Mouse (Mus musculus) heart, embryonic 13.5 days (tissue): ENCODE data around the gene Themis3. TPM values are rescaled to one million over a fixed set of nuclear protein-coding genes. Genes with fewer than 3 reads are reported as not detected.
"Not testable (repeated sequence)": the region's sequence is repeated elsewhere in the genome, so short reads cannot be mapped to it uniquely, and the experiment has no call there.

Source experiments
- ATAC-seq: fragments of 200-750 bp; cut with Nextera tagmentation; 2 replicates; pipeline ENCODE4 v1.8.0; 2017; ENCODE audit warnings: moderate TSS enrichment; ENCODE audit not compliant: insufficient number of reproducible peaks, low FRiP score, low TSS enrichment; ENCODE audit errors: extremely low read depth
- H3K27ac ChIP-seq: fragments of 300-500 bp; sonication (generic); replicated peaks from 2 replicates; pipeline ENCODE4 v1.5.1; 2015; ENCODE audit warnings: moderate library complexity, mild to moderate bottlenecking, inconsistent platforms
- H3K27me3 ChIP-seq: fragments of 300-500 bp; sonication (generic); replicated peaks from 2 replicates; pipeline ENCODE4 v1.6.1; 2015; ENCODE audit warnings: mild to moderate bottlenecking, inconsistent platforms
- H3K36me3 ChIP-seq: fragments of 300-500 bp; sonication (generic); 2 replicates; pipeline ENCODE4 v1.6.1; 2015; ENCODE audit warnings: mild to moderate bottlenecking, inconsistent platforms
- H3K4me1 ChIP-seq: fragments of 300-500 bp; sonication (generic); 2 replicates; pipeline ENCODE4 v1.6.1; 2015; ENCODE audit warnings: inconsistent platforms
- H3K4me2 ChIP-seq: fragments of 300-500 bp; sonication (generic); 2 replicates; pipeline ENCODE4 v1.6.1; 2015; ENCODE audit warnings: inconsistent platforms, mild to moderate bottlenecking, moderate library complexity
- H3K4me3 ChIP-seq: fragments of 300-500 bp; sonication (generic); 2 replicates; pipeline ENCODE4 v1.5.1; 2015; ENCODE audit warnings: moderate library complexity, mild to moderate bottlenecking, inconsistent platforms
- H3K9ac ChIP-seq: fragments of 300-500 bp; sonication (generic); 2 replicates; pipeline ENCODE4 v1.6.1; 2015; ENCODE audit warnings: inconsistent platforms, mild to moderate bottlenecking, moderate library complexity
- H3K9me3 ChIP-seq: fragments of 300-500 bp; sonication (generic); 2 replicates; pipeline ENCODE4 v1.6.1; 2016; ENCODE audit warnings: inconsistent platforms
- WGBS: fragments of 180-500 bp; shearing (Covaris S2); methylation state at CpG from one replicate; pipeline ENCODE4 v1.1.7; 2015; ENCODE audit warnings: mixed read lengths; 5-methylcytosine and 5-hydroxymethylcytosine counted together
- polyA plus RNA-seq: library from polyadenylated mRNA; unstranded; fragments of >200 nt; fragmentation: Nextera tagmentation; extraction: Ambion mirVana; gene quantifications from 2 replicates; pipeline ENCODE4 v1.2.1, GENCODE M21; 2015

Gene Themis3
- polyA plus RNA-seq, 1 experiment from 2014 or later: not detected

GRCm38 (mm10) chr17:66552690-66553089, 41.7 kb downstream of the Themis3 start:
- Histone ChIP-seq H3K9ac (no peak overlapping the region), H3K27me3 (no peaks in the 10 kb centered on the region; the same call in 1 of the 2 replicates), H3K4me3 (no peak overlapping the region), H3K36me3 (no peaks in the 10 kb centered on the region), H3K9me3 (no peaks in the 10 kb centered on the region; the same call in 1 of the 2 replicates), H3K4me2 (no peak overlapping the region), H3K4me1 (no peaks in the 10 kb centered on the region), H3K27ac (no peak overlapping the region)
- ATAC-seq: no peak
- 79% methylated on average over 4 of the region's 4 CpGs for WGBS

- H3K27ac ChIP-seq: no peak overlapping the region
- H3K4me3 ChIP-seq: no peak overlapping the region
- 79% methylated on average over 5 of the region's 5 CpGs for WGBS
- H3K36me3 ChIP-seq: no peaks in the 10 kb centered on the region
- no peaks in the 10 kb centered on the region for H3K4me1 ChIP-seq
- no peaks in the 10 kb centered on the region; the same call in 1 of the 2 replicates for H3K9me3 ChIP-seq
- no peak overlapping the region for H3K4me2 ChIP-seq
- no peak for ATAC-seq
- no peak overlapping the region for H3K9ac ChIP-seq
- H3K27me3 ChIP-seq: no peaks in the 10 kb centered on the region; the same call in 1 of the 2 replicates
Measured at GRCm38 (mm10) chr17:66550486-66550885, 43.9 kb downstream of the Themis3 start.

- no peak overlapping the region for H3K27ac ChIP-seq
- no peak overlapping the region for H3K4me3 ChIP-seq
- WGBS: 77% methylated on average over 1 of the region's 1 CpGs
- no peaks in the 10 kb centered on the region for H3K36me3 ChIP-seq
- peaks cover 10% of the 10 kb centered on the region for H3K9me3 ChIP-seq
- H3K4me1 ChIP-seq: no peaks in the 10 kb centered on the region
- no peak overlapping the region for H3K9ac ChIP-seq
- H3K4me2 ChIP-seq: no peak overlapping the region
- H3K27me3 ChIP-seq: no peaks in the 10 kb centered on the region
- no peak for ATAC-seq
Measured at GRCm38 (mm10) chr17:66532285-66532684, 62.1 kb downstream of the Themis3 start.

- Histone ChIP-seq H3K27ac (no peak overlapping the region), H3K36me3 (no peaks in the 10 kb centered on the region), H3K4me3 (no peak overlapping the region), H3K27me3 (no peaks in the 10 kb centered on the region), H3K4me2 (no peak overlapping the region), H3K9me3 (no peaks in the 10 kb centered on the region), H3K9ac (no peak overlapping the region), H3K4me1 (peaks cover 9% of the 10 kb centered on the region)
- ATAC-seq: no peak
- 58% methylated on average over 5 of the region's 5 CpGs for WGBS
Measured at GRCm38 (mm10) chr17:66523396-66523795, 71.0 kb downstream of the Themis3 start.

GRCm38 (mm10) chr17:66522631-66523030, 71.8 kb downstream of the Themis3 start:
- not testable (repeated sequence) for H3K36me3 ChIP-seq, H3K4me3 ChIP-seq, ATAC-seq, H3K9ac ChIP-seq, H3K4me2 ChIP-seq, H3K27ac ChIP-seq, H3K9me3 ChIP-seq, H3K27me3 ChIP-seq
- peaks cover 17% of the 10 kb centered on the region for H3K4me1 ChIP-seq
- WGBS: 78% methylated on average over 1 of the region's 1 CpGs

GRCm38 (mm10) chr17:66519554-66520553, 74.6 kb downstream of the Themis3 start, which contains the start of gene Rab12:
TSS of gene Rab12 (minus strand) at chr17:66519729.
- 6% methylated on average over 71 of the region's 71 CpGs for WGBS
- Histone ChIP-seq H3K27ac (no peak within 1 kb of the TSS; the same call in 1 of the 2 replicates), H3K4me3 (peak within 1 kb of the TSS; percentile 89), H3K9ac (peak within 1 kb of the TSS; percentile 94), H3K9me3 (no peaks in the 10 kb centered on the region), H3K4me1 (peaks cover 25% of the 10 kb centered on the region), H3K4me2 (peak within 1 kb of the TSS; percentile 86), H3K36me3 (0 out of 2 replicates have a peak, but pooled peaks cover 6% of the 10 kb centered on the region), H3K27me3 (no peaks in the 10 kb centered on the region)
- ATAC-seq: peak; percentile 78; the same call in 1 of the 2 replicates

GRCm38 (mm10) chr17:66518877-66519553, 75.4 kb downstream of the Themis3 start:
- 0 out of 2 replicates have a peak, but pooled peaks have one; percentile 32 for ATAC-seq
- H3K4me1 ChIP-seq: peaks cover 25% of the 10 kb centered on the region
- peak overlapping the region; percentile 86 for H3K4me2 ChIP-seq
- H3K9ac ChIP-seq: peak overlapping the region; percentile 94
- no peaks in the 10 kb centered on the region for H3K9me3 ChIP-seq
- WGBS: under 1% methylated on average over 57 of the region's 57 CpGs
- H3K36me3 ChIP-seq: 0 out of 2 replicates have a peak, but pooled peaks cover 6% of the 10 kb centered on the region
- no peaks in the 10 kb centered on the region for H3K27me3 ChIP-seq
- no peak overlapping the region; the same call in 1 of the 2 replicates for H3K27ac ChIP-seq
- H3K4me3 ChIP-seq: peak overlapping the region; percentile 89

- H3K4me2 ChIP-seq: no peak overlapping the region
Measured at GRCm38 (mm10) chr17:66516953-66517352, 77.5 kb downstream of the Themis3 start.

GRCm38 (mm10) chr17:66514288-66514995, 80.0 kb downstream of the Themis3 start:
- H3K9ac ChIP-seq: no peak overlapping the region
- no peak overlapping the region for H3K4me2 ChIP-seq
- no peak for ATAC-seq
- 84% methylated on average over 10 of the region's 10 CpGs for WGBS
- H3K4me3 ChIP-seq: no peak overlapping the region
- H3K27ac ChIP-seq: no peak overlapping the region
- H3K4me1 ChIP-seq: peaks cover 53% of the 10 kb centered on the region
- H3K27me3 ChIP-seq: no peaks in the 10 kb centered on the region
- peaks cover 20% of the 10 kb centered on the region for H3K36me3 ChIP-seq
- no peaks in the 10 kb centered on the region for H3K9me3 ChIP-seq

More at GRCm38 (mm10) chr17:66516953-66517352, 77.5 kb downstream of the Themis3 start:
- Histone ChIP-seq H3K4me1 (peaks cover 33% of the 10 kb centered on the region), H3K9me3 (no peaks in the 10 kb centered on the region), H3K27ac (no peak overlapping the region), H3K36me3 (peaks cover 20% of the 10 kb centered on the region), H3K9ac (no peak overlapping the region), H3K4me3 (no peak overlapping the region), H3K27me3 (no peaks in the 10 kb centered on the region)
- ATAC-seq: no peak
- 84% methylated on average over 4 of the region's 4 CpGs for WGBS

- peaks cover 27% of the 10 kb centered on the region for H3K36me3 ChIP-seq
- H3K9me3 ChIP-seq: no peaks in the 10 kb centered on the region
- H3K27me3 ChIP-seq: no peaks in the 10 kb centered on the region
- H3K4me3 ChIP-seq: no peak overlapping the region
- peaks cover 44% of the 10 kb centered on the region for H3K4me1 ChIP-seq
- WGBS: 70% methylated on average over 15 of the region's 15 CpGs
- no peak overlapping the region for H3K4me2 ChIP-seq
- no peak overlapping the region for H3K27ac ChIP-seq
- ATAC-seq: no peak
- no peak overlapping the region for H3K9ac ChIP-seq
Measured at GRCm38 (mm10) chr17:66512202-66512956, 82.0 kb downstream of the Themis3 start.
